Mouse (Mus musculus) monocyte, adult 5-6 weeks (primary cell): ENCODE measurements at regions not wholly inside any gene's neighbourhood (a gene's known extent, or its start where the extent isn't known, plus 50 kb on each side); places are given as distances from the start of the nearest gene placed in this dataset.

ENCODE experiments used
- ATAC-seq: fragments of 153-309, 156-312 bp; replicated peaks from 2 replicates; pipeline ENCODE4 v1.8.0; 2017; ENCODE audit warnings: mild to moderate bottlenecking; ENCODE audit not compliant: low TSS enrichment, insufficient number of reproducible peaks, severe bottlenecking, poor library complexity, low FRiP score

GRCm38 (mm10) chr8:9152313-9152925 lies 462.1 kb upstream of the Arglu1 start:
- no peak for ATAC-seq

- ATAC-seq = no peak
Measured at GRCm38 (mm10) chr8:9144362-9144761, 454.0 kb upstream of the Arglu1 start.

DNA sequence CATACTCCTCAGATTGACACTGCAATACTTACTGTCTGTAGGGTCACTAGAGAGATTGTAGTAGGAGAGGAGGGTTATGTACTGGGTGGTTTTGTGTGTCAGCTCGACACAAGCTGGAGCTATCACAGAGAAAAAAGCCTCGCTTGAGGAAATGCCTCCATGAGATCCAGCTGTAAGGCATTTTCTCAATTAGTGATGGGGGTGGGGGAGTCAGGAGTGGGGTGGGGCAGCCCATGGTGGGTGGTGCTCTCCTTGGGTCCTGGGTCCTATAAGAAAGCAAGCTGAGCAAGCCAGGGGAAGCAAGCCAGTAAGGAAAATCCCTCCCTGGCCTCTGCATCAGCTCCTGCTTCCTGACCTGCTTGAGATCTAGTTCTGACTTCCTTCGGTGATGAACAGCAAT lies 449.5 kb upstream of the Arglu1 start:
- ATAC-seq = no peak

DNA sequence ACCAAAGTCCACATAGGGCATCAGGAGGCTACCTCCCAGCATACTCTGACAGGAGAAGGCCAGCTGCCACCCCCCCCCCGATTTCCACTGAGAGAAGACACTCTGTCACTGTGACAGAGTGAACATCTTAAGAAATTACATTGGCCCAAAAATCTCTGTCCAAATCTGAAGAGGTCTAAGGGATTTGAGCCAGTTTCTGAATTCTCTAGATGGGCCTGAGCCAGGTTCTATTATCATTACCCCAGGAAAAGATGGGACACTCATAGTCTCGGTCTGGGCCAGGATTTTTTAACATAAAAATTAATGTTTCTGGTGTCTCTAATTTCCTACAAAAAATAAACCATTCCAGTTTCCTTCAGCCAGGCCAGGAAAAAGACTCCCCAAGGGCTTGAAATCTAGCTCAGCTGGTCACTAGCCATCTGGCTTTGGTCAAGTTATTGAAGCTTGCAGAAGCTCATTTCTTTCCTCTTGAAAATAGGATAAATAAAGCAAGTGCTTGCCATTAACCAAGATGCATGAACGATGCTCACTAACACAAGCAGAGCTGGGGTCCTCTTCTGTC lies 448.8 kb upstream of the Arglu1 start:
- no peak for ATAC-seq

DNA sequence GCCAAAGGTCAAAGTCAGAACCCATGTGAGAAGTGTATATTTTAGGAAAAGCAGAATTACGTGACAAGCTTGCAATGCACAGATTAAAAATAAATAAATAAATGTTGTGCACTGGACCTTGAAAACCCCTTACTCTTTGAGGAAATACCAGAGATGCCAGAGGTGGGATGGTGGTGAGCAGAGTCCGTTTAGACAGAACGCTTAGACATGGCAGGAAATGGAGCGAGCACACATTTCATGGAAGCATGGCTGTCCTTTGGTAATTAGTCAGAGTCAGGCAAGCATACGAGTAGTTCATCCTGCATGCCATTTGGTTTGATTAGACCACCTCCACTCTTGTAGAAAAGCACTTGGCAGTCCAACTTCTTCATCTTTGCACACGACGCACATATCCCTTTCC lies 443.4 kb upstream of the Arglu1 start:
- ATAC-seq = no peak

DNA sequence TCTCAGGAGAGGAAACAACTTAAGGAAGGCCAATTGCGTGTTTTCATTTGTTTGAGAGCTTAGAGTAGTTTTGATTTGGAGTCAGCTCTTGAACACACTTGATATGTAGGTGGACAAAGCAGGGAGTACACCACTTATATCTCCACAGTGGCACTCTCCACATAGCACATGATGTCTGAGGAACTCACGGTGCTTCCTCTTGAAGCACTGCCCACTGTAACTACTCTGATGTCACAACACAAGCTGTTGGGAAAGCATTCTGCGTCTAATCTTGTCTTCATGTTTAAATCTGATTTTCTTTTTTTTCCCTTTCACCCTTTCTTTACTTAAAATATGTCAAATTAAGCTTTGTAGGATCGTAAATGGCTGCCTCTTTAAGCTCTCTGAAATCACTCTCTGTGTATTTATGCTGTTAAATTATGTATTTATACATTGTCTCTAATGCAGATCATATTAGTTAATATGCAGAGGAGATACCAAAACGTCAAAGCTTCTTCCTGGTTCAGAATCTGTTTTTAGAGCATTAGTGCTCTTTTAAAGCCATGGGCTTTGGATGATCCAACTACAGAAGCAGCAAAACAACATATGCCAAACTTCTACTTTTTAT lies 442.4 kb upstream of the Arglu1 start:
- ATAC-seq = no peak

- no peak for ATAC-seq
Measured at GRCm38 (mm10) chr8:9131249-9131648, 440.9 kb upstream of the Arglu1 start.

- ATAC-seq = no peak
Measured at GRCm38 (mm10) chr8:9124503-9124902, 434.2 kb upstream of the Arglu1 start.

- ATAC-seq = no peak
Measured at GRCm38 (mm10) chr8:9117809-9118737, 427.8 kb upstream of the Arglu1 start.

DNA sequence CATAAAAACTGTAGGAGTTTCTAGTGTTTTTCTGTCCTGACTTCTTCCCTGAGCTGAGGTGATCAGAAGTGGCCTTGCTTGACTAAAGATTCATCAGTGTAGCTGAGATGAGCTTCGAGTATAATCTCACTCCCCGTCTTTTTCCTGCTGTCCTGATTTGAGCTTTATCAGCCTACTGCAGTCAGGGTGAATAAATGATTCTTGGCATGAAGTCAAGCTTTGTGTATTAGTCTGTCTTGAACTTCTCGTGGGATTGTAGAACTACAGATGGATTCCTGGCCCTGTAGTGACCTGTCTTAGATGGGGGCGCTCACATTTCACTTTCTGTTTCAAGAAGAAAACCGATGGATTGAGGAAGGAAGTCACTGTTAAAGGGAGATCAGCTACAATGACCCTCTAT lies 405.7 kb upstream of the Arglu1 start:
- no peak for ATAC-seq

DNA sequence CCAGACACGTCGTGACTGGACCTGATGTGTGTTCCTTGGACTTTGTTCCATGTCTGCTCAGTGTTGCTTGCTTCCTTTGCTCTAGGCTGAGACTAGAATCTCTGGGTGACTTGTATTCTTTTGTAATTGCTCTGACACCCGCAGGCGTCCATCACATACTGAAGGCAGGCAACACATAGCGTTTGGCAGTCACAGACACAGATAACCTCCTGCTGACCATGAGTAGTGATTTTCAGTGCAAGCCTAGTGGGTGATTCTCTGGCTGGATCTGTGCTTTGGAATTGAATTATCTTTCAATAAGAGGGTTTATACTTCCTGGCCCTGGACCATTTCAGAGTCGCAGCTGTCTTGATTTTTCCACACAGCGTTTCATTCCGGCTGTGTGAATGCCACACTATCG lies 403.7 kb upstream of the Arglu1 start:
- no peak for ATAC-seq

DNA sequence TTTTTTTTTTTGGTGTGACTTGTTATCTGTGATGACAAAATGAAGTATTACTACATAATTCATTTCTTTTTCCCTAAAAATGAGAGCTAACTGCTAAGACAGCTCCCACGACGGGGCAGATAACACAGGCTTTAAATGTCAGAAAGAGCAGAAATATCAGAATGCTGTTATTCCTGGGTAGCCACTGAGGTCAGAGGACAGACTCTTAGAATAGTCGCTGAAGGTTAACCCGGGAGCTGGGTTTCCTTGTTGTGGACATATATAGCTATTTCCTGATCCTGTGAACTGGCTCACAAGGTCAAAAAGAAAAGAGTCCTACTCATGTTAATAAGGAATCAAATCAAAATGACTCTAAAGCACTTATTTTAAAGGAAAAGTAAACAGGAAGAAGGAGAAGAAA lies 403.0 kb upstream of the Arglu1 start:
- ATAC-seq = no peak

- ATAC-seq = no peak
Measured at GRCm38 (mm10) chr8:9072724-9073123, 382.4 kb upstream of the Arglu1 start.

DNA sequence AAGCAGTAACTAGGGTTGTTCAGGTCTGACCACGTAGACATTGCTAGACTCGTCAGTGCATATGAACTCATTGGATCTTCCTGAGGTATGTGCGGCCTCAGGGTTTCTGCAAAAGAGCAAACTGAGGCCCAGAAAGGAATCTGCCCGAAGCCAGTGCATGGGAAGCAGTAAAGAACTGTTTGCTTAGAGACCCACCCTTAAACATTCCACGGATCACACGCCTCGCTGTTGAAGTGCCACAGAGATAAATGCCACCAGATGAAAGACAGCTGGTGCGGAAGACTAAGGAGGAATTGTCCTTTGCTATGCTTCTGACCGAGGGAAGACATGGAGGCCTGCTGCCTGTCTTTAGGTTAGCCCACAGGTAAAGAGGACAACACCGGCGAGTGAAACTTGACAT lies 382.0 kb upstream of the Arglu1 start:
- no peak for ATAC-seq

DNA sequence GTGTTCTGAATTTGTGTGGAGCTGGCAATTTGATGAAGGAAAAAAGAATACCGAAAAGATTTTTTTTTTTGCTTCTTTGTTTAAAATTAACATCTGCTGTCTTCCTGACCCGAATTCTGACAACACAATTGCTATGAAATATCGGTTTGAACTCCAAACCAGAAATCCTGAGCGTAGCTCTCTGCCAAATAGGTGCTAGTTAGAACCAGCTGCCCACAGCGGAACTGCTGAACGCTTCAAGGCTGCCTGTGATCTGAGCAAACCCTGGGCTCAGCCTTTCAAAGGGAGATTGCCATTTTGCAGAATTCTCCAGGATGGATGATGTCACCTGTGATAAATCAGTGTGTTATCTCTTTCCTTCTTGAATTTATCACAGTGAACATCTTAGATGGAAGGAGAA lies 380.6 kb upstream of the Arglu1 start:
- ATAC-seq = no peak

DNA sequence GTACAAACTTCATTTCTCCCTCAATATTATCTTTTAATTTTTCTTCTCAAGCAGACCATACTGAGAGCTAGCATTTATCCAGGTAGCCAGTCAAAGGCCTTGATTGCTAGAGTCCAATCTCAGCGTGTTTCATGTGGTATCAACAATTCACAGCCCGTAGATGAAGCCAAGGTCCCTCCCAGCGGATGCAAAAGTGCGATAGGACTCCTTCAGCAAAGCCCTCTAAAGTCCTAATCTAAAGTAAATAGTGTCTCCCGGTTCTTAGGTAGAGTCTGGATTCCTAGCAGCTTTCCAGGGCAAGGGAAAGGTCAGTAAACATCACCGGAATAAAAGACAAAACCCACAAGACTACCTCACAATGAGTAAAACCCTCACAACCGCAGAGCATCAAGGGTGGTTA lies 379.5 kb upstream of the Arglu1 start:
- no peak for ATAC-seq

DNA sequence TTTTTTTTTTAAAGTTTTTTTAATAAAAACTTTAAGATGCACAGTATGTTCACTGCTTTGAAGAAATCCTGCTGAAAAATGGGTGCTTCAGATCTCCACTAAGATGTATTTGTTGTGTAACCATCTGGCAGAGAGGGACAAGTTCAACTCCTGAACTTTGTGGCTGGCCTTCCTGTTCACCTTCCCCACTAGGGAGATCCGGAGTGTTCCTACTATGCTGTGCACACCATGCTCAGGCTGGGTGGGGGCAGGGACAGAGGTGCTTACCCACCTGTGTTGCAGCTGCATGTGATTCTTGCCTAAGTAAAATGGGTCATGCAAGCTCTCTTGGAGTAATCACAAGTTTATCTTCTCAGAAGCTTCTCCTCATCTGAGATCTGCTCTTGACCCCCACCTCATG lies 377.4 kb upstream of the Arglu1 start:
- no peak for ATAC-seq

GRCm38 (mm10) chr8:9060166-9060565 lies 369.8 kb upstream of the Arglu1 start:
- ATAC-seq = no peak

DNA sequence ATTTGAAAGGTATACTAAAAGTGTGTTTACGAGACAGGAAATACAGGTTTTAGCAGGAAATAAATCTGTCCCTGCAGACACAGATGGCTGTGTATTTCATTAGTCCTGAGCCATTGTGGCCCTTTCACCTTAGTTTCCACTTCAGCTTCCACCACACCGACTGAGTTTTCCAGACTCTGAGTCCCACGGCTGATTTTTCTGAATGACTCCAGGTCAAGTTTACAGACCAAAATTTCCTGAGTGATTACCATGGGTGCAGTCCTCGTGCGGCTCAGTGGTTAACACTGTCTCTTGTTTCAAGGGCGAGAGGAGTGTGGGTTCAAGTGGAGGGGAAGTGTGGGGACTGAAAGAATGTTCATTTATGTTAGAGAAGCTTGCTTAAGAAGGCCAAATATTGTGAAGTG lies 365.1 kb upstream of the Arglu1 start:
- no peak for ATAC-seq

DNA sequence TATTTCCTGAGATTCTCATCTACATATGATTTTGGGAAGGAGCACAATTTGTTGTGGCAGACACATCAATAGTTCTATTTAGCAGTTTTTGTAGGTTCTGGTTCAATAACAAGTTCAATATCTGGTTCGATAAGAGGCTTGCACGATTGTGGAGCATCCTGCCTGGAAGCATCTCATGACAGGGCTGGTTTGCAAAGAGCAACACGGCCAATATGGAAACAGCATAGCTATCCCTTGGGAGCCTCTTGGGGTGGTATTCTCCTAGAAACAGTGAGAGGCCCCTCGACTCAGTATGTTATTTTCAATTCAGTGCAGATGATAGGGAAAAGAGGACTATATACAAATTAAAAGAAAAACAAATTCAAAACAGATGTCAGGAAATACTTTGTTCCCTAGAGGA lies 364.5 kb upstream of the Arglu1 start:
- ATAC-seq = no peak
